Mouse (Mus musculus): ENCODE measurements around the gene Map3k21.

Map3k21 gene

DNA sequence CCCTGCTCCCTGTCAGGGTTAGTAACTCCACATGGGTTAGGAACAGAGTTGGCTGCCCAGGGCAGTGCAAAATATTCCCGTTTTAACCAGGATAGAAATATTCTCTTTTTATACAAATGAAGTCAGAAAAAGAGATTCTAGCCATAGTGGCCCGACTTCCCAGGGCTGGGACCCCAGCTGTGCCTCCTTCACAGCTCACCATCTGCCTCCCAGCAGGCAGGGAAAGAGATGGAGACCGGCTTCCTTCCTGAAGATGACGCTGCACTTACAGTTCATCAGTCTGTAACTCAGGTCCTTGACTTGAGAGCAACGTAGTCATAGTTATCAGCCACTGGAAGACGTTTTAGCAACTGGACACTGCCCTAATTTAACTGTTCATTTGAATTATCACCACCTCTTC lies 70.6 kb downstream of the Map3k21 start:
- no peak for DNase-seq

DNA sequence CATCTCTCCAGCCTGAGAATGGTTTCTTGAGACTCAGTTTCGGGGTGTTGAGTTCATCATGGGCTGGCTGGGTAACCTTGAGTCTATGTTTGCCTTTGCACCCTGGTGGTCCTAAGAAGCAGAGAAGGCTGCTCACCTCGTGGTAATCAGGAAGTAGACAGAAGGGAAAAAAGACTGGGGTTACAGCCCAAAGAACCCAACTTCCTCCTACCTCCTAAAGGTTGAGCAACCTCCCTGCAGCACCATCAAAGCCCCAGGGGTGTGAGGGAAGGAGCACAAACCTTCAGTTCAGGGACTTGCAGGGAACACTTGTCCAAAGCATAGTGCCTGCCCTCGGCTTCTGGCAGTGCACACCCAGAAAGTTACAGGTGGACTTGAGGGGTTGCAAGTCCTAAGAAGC lies 73.3 kb downstream of the Map3k21 start:
- no peak for DNase-seq

GRCm38 (mm10) chr8:125984140-125984539 lies 73.9 kb downstream of the Map3k21 start:
- DNase-seq, result no peak

DNA sequence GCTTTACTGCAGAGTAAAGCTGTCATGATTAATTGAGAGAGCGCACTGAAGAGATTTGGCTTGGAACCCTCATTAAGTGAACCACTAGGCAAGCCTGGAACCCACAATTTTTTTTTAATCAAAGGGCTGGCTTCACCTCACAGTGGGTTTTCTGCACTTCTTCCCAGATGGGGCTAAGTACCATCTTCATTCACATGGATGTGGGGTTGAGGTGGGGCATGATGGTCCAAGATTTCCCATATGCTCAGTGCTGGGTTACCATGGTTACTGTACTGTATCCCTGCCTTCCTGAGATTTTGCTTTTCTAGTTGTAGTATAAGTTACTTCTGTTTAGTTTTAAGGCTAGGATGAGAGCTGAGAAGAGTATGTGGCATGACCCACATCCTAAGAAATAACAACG lies 75.1 kb downstream of the Map3k21 start:
- no peak for DNase-seq

GRCm38 (mm10) chr8:125986999-125987589 lies 76.8 kb downstream of the Map3k21 start:
- DNase-seq, result no peak

DNA sequence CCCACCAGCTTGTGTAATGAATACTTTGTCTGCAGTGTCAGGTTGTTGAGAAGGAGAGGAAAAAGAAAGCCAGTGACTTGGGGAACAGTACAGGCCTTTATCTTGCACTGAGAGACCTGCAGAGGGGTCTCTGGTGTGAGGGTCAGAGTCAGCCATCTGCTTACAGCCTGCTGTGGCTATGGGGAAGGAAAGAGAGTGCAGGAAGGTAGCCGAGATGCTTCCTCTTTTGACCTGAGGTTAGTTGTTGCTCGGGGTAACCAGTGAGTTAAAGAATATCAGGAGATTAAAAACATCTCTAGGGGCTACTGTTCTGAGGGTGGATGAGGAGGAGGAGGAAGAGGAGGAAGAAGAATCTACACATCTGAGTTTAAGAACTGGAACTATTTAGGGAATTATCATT lies 77.7 kb downstream of the Map3k21 start:
- no peak for DNase-seq

GRCm38 (mm10) chr8:125993636-125994035 lies 83.4 kb downstream of the Map3k21 start:
- no peak for DNase-seq

GRCm38 (mm10) chr8:125995101-125995986 lies 85.1 kb downstream of the Map3k21 start, which contains the start of gene Kcnk1:
Gene Kcnk1, plus strand, starts transcription at chr8:125995170.
- peak; percentile 62 to 74 for DNase-seq

DNA sequence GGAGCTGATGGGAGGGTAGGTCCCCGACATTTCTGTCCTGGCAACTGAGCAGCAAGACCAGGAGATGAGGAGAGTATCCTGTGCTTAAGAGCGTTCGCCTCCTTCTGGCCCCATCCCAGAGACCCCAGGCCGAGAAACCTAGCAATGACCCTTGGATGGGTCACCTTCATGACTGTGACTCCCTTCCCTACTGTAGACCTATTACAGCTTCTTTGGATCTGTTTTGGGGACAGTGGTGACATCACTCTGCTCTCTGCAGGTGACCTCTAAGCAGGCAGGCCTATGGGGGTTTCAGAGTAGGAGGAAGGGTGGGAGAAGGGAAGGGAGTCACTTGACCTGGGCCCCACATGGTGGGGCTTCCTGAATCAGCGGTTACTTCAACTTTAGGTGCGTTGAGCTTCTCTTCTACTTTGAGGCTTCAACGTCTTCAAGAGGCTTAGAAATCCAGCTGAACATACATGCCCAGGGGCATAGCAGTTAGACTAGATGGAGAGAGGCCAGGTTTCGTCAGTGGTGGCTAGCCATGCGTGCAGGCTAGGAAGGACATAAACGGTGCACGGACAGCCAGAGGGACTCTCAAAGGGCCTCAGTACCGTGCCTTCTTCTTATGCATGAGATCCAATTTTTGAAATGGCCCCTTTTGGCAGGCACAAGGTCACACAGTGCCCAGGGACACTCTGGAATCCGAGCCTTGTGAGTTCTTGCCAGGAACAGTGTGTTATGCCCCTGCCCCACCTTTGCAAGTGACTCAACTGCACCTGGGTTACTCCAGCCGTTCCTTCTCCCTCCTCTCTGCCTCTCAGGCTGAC lies 86.0 kb downstream of the Map3k21 start:
- peak; percentile 75 to 77 for DNase-seq

GRCm38 (mm10) chr8:125996980-125997379 lies 86.7 kb downstream of the Map3k21 start:
- DNase-seq, result peak in 1 of 2 experiments; percentile 27
